Mouse (Mus musculus) hindbrain, embryonic 13.5 days (tissue): ENCODE data around the gene Hpca. TPM values are rescaled to one million over a fixed set of nuclear protein-coding genes. Genes with fewer than 3 reads are reported as not detected.

Experiments used
- ATAC-seq: fragments of 200-750 bp; cut with Nextera tagmentation; 2 replicates; pipeline ENCODE4 v1.8.0; 2017; ENCODE audit warnings: moderate TSS enrichment; ENCODE audit not compliant: low FRiP score
- H3K27ac ChIP-seq: fragments of 300-500 bp; sonication (generic); 2 replicates; pipeline ENCODE4 v1.5.1; 2015; ENCODE audit warnings: inconsistent platforms, mild to moderate bottlenecking, moderate library complexity
- H3K27me3 ChIP-seq: fragments of 300-500 bp; sonication (generic); 2 replicates; pipeline ENCODE4 v1.6.1; 2015; ENCODE audit warnings: mild to moderate bottlenecking, inconsistent platforms
- H3K36me3 ChIP-seq: fragments of 300-500 bp; sonication (generic); 2 replicates; pipeline ENCODE4 v1.6.1; 2015; ENCODE audit warnings: mild to moderate bottlenecking, inconsistent platforms
- H3K4me1 ChIP-seq: fragments of 300-500 bp; sonication (generic); replicated peaks from 2 replicates; pipeline ENCODE4 v1.6.1; 2015; ENCODE audit warnings: inconsistent platforms
- H3K4me2 ChIP-seq: fragments of 300-500 bp; sonication (generic); 2 replicates; pipeline ENCODE4 v1.6.1; 2015; ENCODE audit warnings: inconsistent platforms, mild to moderate bottlenecking, moderate library complexity
- H3K4me3 ChIP-seq: fragments of 300-500 bp; sonication (generic); 2 replicates; pipeline ENCODE4 v1.5.1; 2015; ENCODE audit warnings: mild to moderate bottlenecking, inconsistent platforms
- H3K9ac ChIP-seq: fragments of 300-500 bp; sonication (generic); 2 replicates; pipeline ENCODE4 v1.6.1; 2015; ENCODE audit warnings: mild to moderate bottlenecking, inconsistent platforms
- H3K9me3 ChIP-seq: fragments of 300-500 bp; sonication (generic); 2 replicates; pipeline ENCODE4 v1.6.1; 2016; ENCODE audit warnings: inconsistent platforms
- WGBS: fragments of 180-500 bp; shearing (Covaris S2); methylation state at CpG from one replicate; pipeline ENCODE4 v1.1.7; 2015; 5-methylcytosine and 5-hydroxymethylcytosine counted together
- polyA plus RNA-seq: library from polyadenylated mRNA; unstranded; fragments of >200 nt; fragmentation: Nextera tagmentation; extraction: Ambion mirVana; gene quantifications from 2 replicates; pipeline ENCODE4 v1.2.1, GENCODE M21; 2015

The Hpca gene
- polyA plus RNA-seq, 1 experiment from 2014 or later = 36.3 TPM

DNA sequence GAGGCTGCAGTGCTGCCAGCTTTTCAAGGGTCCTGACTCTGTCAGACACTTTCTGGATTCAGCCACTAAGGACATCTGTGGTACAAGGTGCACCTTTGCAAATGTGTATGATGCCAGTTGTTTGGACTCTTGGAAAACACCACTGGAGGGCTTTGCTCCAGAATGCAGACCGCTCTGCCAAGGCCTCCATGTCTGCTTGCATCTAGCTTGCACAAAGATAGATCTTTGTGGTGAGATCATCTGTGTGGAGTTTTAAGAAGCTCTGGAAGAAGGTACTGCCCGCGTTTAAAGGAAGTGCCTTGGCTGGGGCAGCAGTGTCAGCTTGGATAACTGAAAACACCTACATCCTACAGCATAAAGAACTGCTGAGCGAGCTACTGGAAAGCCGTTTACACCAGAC, 21.7 kb upstream of the Hpca start:
- Histone ChIP-seq H3K27me3 (peaks cover 3% of the 10 kb centered on the region; the same call in 1 of the 2 replicates), H3K4me3 (no peak overlapping the region), H3K4me1 (peaks cover 37% of the 10 kb centered on the region), H3K36me3 (no peaks in the 10 kb centered on the region), H3K4me2 (no peak overlapping the region), H3K9ac (no peak overlapping the region), H3K27ac (no peak overlapping the region), H3K9me3 (no peaks in the 10 kb centered on the region)
- no peak for ATAC-seq
- WGBS = 86% methylated on average over 5 of the region's 5 CpGs

DNA sequence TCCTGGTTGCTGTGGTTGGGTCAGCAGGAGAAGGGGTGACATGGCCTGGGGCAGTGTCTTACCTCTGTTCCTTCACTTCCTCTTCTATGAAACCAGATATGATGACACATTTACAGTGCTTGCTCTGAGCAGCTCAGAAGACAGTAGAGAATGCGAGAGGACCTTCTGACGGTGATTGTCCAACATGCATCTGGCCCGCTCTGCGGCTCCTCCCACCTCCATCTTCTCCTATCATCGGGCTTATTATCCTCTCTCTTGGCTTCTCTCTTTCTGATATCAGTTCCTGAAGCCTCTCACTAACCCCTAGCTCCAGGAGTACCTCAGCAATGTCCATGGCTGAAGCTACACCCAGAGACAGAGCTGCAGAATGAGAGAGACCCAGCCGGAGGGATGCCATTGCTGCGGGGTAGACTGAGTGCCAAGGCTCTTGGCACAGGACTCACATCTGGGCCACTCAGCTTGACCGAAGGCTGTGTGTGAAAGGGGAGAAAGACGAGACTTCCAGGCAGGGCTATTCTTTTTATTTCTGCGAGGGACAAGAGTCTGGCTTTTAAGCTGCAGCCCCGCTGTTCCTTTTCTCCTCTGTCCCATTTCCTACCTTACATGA, 20.7 kb upstream of the Hpca start:
- no peak overlapping the region for H3K4me3 ChIP-seq
- 83% methylated on average over 11 of the region's 11 CpGs for WGBS
- H3K4me1 ChIP-seq = peaks cover 35% of the 10 kb centered on the region
- H3K4me2 ChIP-seq = no peak overlapping the region
- no peaks in the 10 kb centered on the region for H3K9me3 ChIP-seq
- H3K27ac ChIP-seq = no peak overlapping the region
- no peak overlapping the region for H3K9ac ChIP-seq
- no peak for ATAC-seq
- no peaks in the 10 kb centered on the region for H3K36me3 ChIP-seq
- peaks cover 13% of the 10 kb centered on the region for H3K27me3 ChIP-seq

DNA sequence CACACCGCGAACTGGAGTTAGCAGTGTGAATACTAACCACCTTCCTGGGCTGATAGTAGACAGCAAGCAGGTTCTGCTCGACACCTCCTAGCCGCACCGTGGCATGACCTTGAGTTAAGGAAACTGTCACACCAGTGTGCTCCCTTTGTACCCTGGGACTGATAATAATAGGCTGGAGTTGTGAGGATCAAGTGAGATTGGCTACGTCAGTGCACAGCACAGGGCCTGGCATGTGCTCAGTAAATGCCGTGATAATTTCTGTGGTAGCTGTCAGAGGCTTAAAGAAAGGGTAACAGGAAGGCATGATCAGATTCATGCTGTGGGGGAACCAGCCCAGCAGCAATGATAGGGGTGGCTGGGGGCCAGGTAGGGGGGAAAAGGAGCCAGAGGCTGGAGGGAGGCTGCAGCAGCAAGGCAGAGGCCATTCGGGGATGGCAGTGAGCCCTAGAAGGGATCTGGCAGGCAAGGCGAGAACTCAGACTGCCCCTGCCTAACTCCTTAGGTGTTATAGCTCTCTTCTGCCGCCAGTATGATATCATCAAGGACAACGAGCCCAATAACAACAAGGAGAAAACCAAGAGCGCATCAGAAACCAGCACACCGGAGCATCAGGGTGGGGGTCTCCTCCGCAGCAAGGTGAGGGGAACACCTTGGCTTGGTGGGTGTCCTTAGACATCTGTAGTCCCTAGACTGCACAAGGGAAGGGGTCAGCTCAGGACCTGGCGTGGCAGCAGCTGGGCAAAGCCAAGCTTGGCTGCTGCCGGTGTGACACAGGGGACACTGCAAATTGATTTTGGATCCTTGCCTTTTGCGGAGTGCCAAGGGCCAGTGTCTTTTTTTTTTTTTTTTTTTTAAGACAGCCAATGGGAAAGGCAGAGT, 20.0 kb upstream of the Hpca start:
- Histone ChIP-seq H3K4me1 (peaks cover 42% of the 10 kb centered on the region), H3K27ac (peak overlapping the region; percentile 31), H3K4me2 (no peak overlapping the region), H3K9ac (no peak overlapping the region), H3K4me3 (no peak overlapping the region), H3K36me3 (no peaks in the 10 kb centered on the region), H3K9me3 (no peaks in the 10 kb centered on the region), H3K27me3 (peaks cover 19% of the 10 kb centered on the region)
- ATAC-seq = no peak
- WGBS = 72% methylated on average over 17 of the region's 17 CpGs

DNA sequence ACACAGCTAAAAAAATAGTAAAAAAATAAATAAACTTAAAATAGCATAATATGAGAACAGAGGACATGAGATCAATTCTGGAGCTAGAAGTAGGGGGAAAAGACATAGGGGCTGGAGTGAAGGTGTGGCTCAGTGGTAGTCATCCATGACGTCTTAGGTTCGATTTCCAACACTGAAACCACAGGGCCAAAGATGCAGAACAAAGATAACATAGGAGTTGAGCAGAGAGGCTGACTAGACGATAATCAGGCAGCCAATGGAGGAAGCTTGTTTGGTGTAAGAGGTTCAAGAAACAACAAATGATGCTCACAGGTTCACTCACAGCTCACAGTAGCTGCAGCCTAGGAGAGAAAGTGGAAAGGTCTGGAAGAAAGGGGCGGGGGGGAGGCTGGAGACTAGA, 19.0 kb upstream of the Hpca start:
- H3K36me3 ChIP-seq = no peaks in the 10 kb centered on the region
- H3K27ac ChIP-seq = no peak overlapping the region
- no peak for ATAC-seq
- 80% methylated on average over 4 of the region's 4 CpGs for WGBS
- H3K4me3 ChIP-seq = no peak overlapping the region
- H3K4me1 ChIP-seq = peaks cover 45% of the 10 kb centered on the region
- no peak overlapping the region for H3K4me2 ChIP-seq
- no peak overlapping the region for H3K9ac ChIP-seq
- peaks cover 27% of the 10 kb centered on the region for H3K27me3 ChIP-seq
- no peaks in the 10 kb centered on the region for H3K9me3 ChIP-seq

DNA sequence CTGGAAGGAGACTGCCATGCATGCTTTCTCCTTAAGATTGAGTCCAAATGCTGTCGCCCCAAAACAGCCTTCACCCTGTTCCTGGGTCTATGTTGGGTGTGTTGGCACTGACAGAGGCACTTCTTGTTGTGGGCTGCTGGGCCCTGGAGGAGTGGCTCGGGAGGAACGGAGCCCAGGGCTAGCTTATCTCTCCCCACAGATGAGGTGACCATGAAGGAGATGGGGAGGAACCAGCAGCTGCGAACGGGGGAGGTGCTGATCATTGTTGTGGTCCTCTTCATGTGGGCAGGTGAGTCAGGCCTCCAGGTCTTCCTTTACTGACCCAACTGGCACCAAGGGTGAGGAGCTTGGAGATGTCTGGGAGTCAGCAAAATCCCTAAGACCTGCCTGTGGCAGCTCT, 17.8 kb upstream of the Hpca start:
- H3K27ac ChIP-seq = no peak overlapping the region
- 94% methylated on average over 5 of the region's 5 CpGs for WGBS
- H3K27me3 ChIP-seq = peaks cover 36% of the 10 kb centered on the region
- ATAC-seq = no peak
- H3K9ac ChIP-seq = no peak overlapping the region
- no peaks in the 10 kb centered on the region for H3K36me3 ChIP-seq
- peaks cover 46% of the 10 kb centered on the region for H3K4me1 ChIP-seq
- H3K4me2 ChIP-seq = no peak overlapping the region
- no peak overlapping the region for H3K4me3 ChIP-seq
- no peaks in the 10 kb centered on the region for H3K9me3 ChIP-seq

DNA sequence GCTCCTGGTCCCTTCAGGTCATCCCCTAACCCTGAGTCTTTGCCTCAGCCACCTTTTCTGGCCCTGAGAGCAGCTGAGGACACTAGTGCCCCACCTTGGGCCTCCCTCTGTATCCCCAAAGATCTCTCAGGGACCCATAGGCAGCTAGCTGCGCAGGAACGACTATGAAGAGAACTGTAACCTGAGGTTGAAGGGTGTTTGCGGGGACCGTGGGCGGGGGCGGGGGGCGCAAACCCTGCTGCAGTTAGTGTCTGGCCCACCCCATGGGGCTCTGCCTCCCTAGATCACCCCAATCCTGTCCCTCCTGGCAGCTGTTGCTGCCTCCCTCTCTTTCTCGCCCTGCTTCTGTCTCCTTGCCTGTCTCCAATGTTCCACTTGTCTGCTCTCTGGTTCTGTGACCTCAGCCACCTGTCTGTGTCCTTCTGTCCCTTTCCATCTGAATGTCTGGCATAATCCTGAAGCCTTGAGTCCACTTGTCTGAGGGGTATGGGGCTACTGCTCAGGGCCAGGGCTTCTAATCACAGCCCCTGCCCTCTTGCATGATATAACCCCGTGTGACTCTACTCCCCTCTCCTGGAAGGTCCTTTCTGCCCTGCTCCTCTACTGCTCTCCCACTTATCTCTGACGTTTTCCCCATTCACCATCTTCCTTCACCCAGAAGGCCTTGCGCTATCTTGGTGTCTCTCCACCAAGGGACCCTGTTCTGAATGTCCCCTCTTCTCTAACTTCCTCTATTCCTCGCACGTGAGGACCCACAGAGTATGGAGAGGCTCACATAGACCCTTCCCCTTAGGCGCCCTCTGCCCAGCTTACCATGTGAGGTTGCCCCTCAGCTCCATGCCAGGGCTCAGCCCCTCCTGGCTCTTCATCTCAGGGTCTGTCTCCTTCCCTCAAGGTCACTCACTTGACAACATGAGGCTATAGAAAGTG, 15.8 kb upstream of the Hpca start:
- ATAC-seq = no peak
- WGBS = 41% methylated on average over 14 of the region's 14 CpGs
- H3K4me2 ChIP-seq = peak overlapping the region; percentile 90
- no peaks in the 10 kb centered on the region for H3K9me3 ChIP-seq
- H3K4me1 ChIP-seq = peaks cover 38% of the 10 kb centered on the region
- peaks cover 36% of the 10 kb centered on the region for H3K27me3 ChIP-seq
- no peak overlapping the region for H3K27ac ChIP-seq
- H3K9ac ChIP-seq = peak overlapping the region; percentile 82
- peak overlapping the region; percentile 61 for H3K4me3 ChIP-seq
- no peaks in the 10 kb centered on the region for H3K36me3 ChIP-seq

DNA sequence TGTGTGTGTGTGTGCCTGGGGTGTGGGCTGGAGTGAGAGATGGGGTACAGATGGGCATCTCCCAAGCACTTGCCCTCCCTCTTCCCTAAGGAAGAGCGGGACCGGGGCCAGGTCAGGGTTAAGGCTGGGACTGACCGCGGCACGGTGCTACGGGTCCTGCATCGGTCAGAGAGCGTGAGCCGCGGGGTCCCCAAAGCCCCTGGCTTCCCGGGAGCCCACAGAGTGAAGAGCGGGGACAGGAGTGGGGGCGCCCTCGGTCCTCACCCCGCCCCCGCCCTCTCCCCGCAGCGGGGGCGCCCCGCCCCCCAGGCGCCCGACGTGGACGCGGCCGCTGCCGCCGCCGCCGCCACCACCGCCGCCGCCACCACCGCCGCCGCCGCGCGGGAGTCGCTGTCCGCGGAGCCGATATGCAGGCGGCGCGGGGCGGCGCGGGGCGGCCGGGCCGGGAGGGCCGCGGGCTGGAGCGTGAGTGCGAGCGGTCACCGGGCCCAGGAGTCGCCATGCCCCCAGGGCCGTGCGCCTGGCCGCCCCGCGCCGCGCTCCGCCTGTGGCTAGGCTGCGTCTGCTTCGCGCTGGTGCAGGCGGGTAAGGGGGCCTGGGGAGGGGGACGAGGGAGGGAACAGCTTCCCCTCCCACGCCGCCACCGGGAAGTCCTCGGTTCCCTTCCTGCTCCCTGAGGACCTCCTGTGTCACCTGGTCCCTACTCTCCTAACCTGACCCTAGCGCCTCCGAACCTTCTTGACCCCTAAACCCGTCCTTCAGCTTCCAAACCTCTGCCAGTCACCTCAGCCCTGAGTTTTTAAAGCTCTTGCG, 14.9 kb upstream of the Hpca start, which contains the start of gene Fndc5:
Gene Fndc5 (plus strand): TSS at position 421 of the 813 bp plus-strand sequence.
- no peak within 1 kb of the TSS for H3K27ac ChIP-seq
- WGBS = 1% methylated on average over 38 of the region's 80 CpGs
- peaks cover 36% of the 10 kb centered on the region for H3K27me3 ChIP-seq
- peak within 1 kb of the TSS; percentile 82 for H3K9ac ChIP-seq
- ATAC-seq = 0 out of 2 replicates have a peak, but pooled peaks have one; percentile 28
- no peaks in the 10 kb centered on the region for H3K36me3 ChIP-seq
- H3K9me3 ChIP-seq = no peaks in the 10 kb centered on the region
- H3K4me3 ChIP-seq = peak within 1 kb of the TSS; percentile 61
- H3K4me1 ChIP-seq = peaks cover 30% of the 10 kb centered on the region
- H3K4me2 ChIP-seq = peak within 1 kb of the TSS; percentile 90

DNA sequence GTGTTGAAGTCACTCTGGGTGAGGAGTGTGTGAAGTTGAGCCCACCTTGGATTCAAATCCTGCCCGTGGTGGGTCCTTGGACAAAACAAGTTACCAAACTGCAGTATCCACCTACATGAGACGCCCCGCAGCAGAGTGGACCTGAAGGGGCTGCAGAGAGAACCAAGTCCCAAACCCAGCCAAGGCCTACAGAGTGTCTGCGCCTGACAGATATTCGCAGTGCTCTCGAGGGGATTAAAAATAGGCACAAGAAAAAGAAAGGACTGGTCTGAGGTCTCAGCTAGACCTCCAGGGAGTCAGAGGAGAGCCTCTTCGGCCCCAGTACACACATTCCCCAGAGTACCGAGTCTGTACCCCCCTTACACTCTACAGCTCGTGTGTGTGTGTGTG, 14.3 kb upstream of the Hpca start:
- peaks cover 42% of the 10 kb centered on the region for H3K27me3 ChIP-seq
- H3K4me2 ChIP-seq = peak overlapping the region; percentile 90
- peak overlapping the region; percentile 61 for H3K4me3 ChIP-seq
- H3K9me3 ChIP-seq = no peaks in the 10 kb centered on the region
- H3K4me1 ChIP-seq = peaks cover 27% of the 10 kb centered on the region
- no peak for ATAC-seq
- H3K27ac ChIP-seq = no peak overlapping the region
- 33% methylated on average over 9 of the region's 9 CpGs for WGBS
- H3K9ac ChIP-seq = peak overlapping the region; percentile 82
- H3K36me3 ChIP-seq = no peaks in the 10 kb centered on the region

DNA sequence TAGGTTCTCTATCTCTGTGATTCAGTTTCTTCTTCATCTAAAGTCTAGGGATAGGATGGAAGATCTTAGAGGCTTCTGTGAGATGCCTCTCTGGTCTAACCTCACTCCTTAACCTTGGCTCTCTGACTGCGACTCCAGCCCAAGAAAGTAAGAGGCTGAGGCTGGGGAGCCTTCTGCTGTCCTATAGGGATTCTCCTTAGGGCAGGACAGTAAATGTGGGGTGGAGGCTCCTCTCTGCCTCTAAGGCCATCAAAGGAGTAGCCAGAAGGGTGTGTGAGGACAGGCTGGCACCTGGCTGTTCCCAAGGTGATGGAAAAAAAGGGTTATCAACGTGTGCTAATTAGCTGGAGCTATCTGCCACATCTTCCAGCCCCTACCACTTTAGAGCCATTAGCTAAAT, 13.8 kb upstream of the Hpca start:
- no peak for ATAC-seq
- Histone ChIP-seq H3K27ac (no peak overlapping the region), H3K9ac (no peak overlapping the region), H3K9me3 (no peaks in the 10 kb centered on the region), H3K4me2 (no peak overlapping the region), H3K4me3 (no peak overlapping the region), H3K4me1 (peaks cover 30% of the 10 kb centered on the region), H3K36me3 (no peaks in the 10 kb centered on the region), H3K27me3 (peaks cover 43% of the 10 kb centered on the region)
- 58% methylated on average over 2 of the region's 2 CpGs for WGBS

DNA sequence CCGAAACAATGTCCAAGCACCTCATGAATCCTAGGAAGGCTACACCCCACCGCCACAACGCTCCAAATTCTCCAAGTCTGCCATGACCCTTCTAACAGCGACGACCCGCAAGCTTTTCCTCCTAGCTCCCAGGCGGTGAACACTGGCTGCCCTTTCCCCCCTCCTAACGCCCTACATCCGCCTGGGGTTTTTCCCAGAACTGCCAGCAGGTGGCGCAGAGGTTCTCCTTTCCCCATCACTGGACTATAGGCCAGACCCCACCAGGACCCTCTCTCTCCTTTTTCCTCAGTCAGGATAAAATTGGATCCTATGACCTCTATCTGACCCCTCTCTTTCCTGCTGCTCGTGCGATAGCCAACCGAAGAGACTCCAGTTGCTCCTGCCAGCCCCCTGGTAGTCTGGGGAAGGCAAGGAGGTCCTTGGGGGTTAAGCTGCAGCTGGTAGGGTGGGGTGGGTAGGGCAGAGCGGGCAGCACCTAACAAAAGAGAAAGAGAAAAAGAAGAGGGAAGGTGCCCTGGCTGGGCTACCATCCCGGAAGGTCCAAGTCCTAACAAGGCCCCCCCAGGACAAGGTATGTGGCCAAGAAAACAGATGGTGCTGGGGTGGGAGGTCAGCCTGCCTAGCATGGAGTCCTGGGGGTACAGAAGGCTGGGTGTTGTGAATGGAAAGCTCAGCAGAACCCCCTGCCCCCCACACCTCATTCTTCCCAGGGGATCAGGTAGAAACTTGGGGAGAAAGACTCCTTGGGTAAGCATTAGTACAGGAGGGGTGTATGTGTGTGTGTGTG, 13.2 kb upstream of the Hpca start:
- Histone ChIP-seq H3K9ac (peak overlapping the region; percentile 49), H3K4me1 (peaks cover 36% of the 10 kb centered on the region), H3K4me2 (peak overlapping the region; percentile 37), H3K36me3 (no peaks in the 10 kb centered on the region), H3K4me3 (no peak overlapping the region), H3K27me3 (peaks cover 43% of the 10 kb centered on the region), H3K27ac (no peak overlapping the region), H3K9me3 (no peaks in the 10 kb centered on the region)
- ATAC-seq = no peak
- WGBS = 10% methylated on average over 15 of the region's 15 CpGs
